Mouse (Mus musculus) ES-Bruce4 (cell line): ENCODE measurements around the gene Tnfsf8. TPM values are rescaled to one million over a fixed set of nuclear protein-coding genes. Genes with fewer than 3 reads are reported as not detected.

Experiments
- H3K27ac ChIP-seq: 2 replicates; pipeline ENCODE4 v1.5.1; 2012; ENCODE audit warnings: low read length, inconsistent platforms; ENCODE audit not compliant: insufficient read depth
- H3K27me3 ChIP-seq: 2 replicates; pipeline ENCODE4 v1.6.1; 2012; ENCODE audit warnings: mild to moderate bottlenecking, low read length, inconsistent platforms; ENCODE audit not compliant: control insufficient read depth, poor library complexity, insufficient read depth, severe bottlenecking
- H3K36me3 ChIP-seq: 2 replicates; pipeline ENCODE4 v1.6.1; 2012; ENCODE audit warnings: inconsistent platforms, mild to moderate bottlenecking, low read length, moderate library complexity; ENCODE audit not compliant: control insufficient read depth, poor library complexity, insufficient read depth, severe bottlenecking
- H3K4me1 ChIP-seq: one replicate; pipeline ENCODE4 v1.8.1; 2011; ENCODE audit warnings: low read length; ENCODE audit not compliant: control insufficient read depth, insufficient read depth
- H3K4me3 ChIP-seq: 2 replicates; pipeline ENCODE4 v1.5.1; 2011; ENCODE audit warnings: low read depth, mild to moderate bottlenecking, low read length
- H3K9ac ChIP-seq: 2 replicates; pipeline ENCODE4 v1.6.1; 2012; ENCODE audit warnings: low read depth, mild to moderate bottlenecking, inconsistent platforms; ENCODE audit not compliant: poor library complexity, severe bottlenecking
- H3K9me3 ChIP-seq: replicated peaks from 2 replicates; pipeline ENCODE4 v1.6.1; 2012; ENCODE audit warnings: mild to moderate bottlenecking, low read length, inconsistent platforms; ENCODE audit not compliant: control insufficient read depth, poor library complexity, insufficient read depth, severe bottlenecking
- CTCF ChIP-seq: IDR thresholded peaks from one replicate; pipeline ENCODE4 v1.8.1; 2011; ENCODE audit warnings: low read depth, low read length
- EP300 ChIP-seq: IDR thresholded peaks from 2 replicates; pipeline ENCODE4 v1.6.1; 2011; ENCODE audit warnings: low read depth, low read length; ENCODE audit not compliant: insufficient read depth
- POLR2A ChIP-seq: IDR thresholded peaks from one replicate; pipeline ENCODE4 v1.8.1; 2011; ENCODE audit warnings: low read length; ENCODE audit not compliant: insufficient read depth
- polyA plus RNA-seq: library from polyadenylated mRNA; stranded (reverse); fragments of >200 nt; gene quantifications from 2 replicates; pipeline ENCODE4 v1.2.4, GENCODE M21; 2011; ENCODE audit warnings: low read depth; ENCODE audit not compliant: missing spikeins, insufficient read depth, insufficient read length

Tnfsf8 gene
- polyA plus RNA-seq, 1 experiment: not detected

DNA sequence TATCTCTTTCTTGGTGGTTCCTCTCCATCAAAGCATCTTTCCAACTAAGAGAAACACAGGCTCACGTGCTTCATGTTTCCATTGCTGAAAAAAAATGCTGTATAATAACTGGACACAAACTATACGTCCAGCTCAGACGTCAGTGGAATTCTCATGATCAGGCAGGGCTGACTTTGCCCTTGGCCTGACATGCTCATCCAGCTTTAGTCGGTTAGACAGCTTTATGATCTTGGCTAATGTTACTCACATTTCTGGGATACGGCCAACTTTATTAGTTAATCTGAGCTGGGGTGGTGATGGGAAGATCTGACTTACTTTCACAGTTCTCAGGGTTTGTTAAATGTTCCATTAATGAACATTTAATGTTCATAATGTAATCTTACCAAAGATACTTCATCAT, 77.3 kb downstream of the Tnfsf8 start:
- H3K27me3 ChIP-seq: no peaks in the 10 kb centered on the region
- no peak for TF ChIP-seq EP300
- TF ChIP-seq POLR2A: no peak
- TF ChIP-seq CTCF: no peak
- H3K36me3 ChIP-seq: no peaks in the 10 kb centered on the region
- H3K27ac ChIP-seq: no peak overlapping the region
- no peak overlapping the region for H3K4me3 ChIP-seq
- H3K9me3 ChIP-seq: no peaks in the 10 kb centered on the region
- no peaks in the 10 kb centered on the region for H3K4me1 ChIP-seq
- no peak overlapping the region for H3K9ac ChIP-seq

DNA sequence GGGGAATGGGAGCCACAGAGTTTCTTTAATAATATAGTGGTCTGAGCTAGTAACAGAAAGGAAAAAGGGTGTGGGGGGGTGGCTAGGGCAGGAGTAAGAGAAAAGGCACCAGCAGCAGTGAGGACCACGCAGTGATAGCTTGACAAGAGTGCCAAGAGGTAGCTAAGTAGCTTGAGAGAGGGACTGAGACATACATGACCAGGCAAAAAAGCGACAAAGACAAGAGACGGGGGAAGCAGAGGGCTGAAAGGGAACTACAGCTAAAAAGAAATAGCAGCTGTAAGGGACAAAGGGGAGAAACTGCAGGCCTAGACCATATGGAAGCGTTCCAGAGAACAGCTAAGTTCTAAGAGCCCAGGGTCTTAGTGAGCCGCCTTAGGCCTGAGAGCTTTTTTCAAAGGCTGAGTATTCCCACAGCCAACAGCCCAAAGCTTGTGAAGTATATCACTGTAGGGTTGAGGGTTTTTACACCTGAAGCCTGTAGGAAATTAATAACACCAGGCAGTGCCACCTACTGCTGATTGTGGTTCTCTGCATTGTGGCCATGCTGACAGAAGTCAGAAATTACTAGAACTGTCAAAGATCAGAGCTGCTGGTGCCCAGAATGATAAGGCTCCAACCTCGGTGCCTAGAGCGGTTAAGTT, 78.1 kb downstream of the Tnfsf8 start:
- Histone ChIP-seq H3K27ac (no peak overlapping the region), H3K27me3 (no peaks in the 10 kb centered on the region), H3K4me3 (no peak overlapping the region), H3K9me3 (no peaks in the 10 kb centered on the region), H3K36me3 (no peaks in the 10 kb centered on the region), H3K4me1 (no peaks in the 10 kb centered on the region), H3K9ac (no peak overlapping the region)
- TF ChIP-seq CTCF: no peak
- no peak for TF ChIP-seq POLR2A
- TF ChIP-seq EP300: no peak

Other genes starting within 250 kb of the Tnfsf8 start
- gene Tex48, start 238.9 kb downstream of the Tnfsf8 start, polyA plus RNA-seq: not detected in 2 replicates
- gene Gm11214, start 198.0 kb downstream of the Tnfsf8 start, polyA plus RNA-seq: not detected in 2 replicates
- gene Tnfsf15, start 116.2 kb downstream of the Tnfsf8 start, polyA plus RNA-seq: 0.20 and 0.24 TPM in 2 replicates
- gene Tnc, start 185.7 kb upstream of the Tnfsf8 start, polyA plus RNA-seq: 8.2 and 9.1 TPM in 2 replicates